Mouse (Mus musculus) hindbrain, embryonic 11.5 days (tissue): ENCODE results near the gene Ylpm1. TPM values are rescaled to one million over a fixed set of nuclear protein-coding genes. Genes with fewer than 3 reads are reported as not detected.

ENCODE experiments used
- ATAC-seq: fragments of 200-750 bp; cut with Nextera tagmentation; 2 replicates; pipeline ENCODE4 v1.8.0; 2017; ENCODE audit warnings: mild to moderate bottlenecking, moderate TSS enrichment, moderate library complexity; ENCODE audit not compliant: low FRiP score
- DNase-seq: peaks from one replicate; pipeline ENCODE4 v3.0.0-alpha.2; 2015; ENCODE audit warnings: low spot score
- H3K27ac ChIP-seq: fragments of 300-500 bp; sonication (generic); 2 replicates; pipeline ENCODE4 v1.5.1; 2014; ENCODE audit warnings: mild to moderate bottlenecking, low read depth, low read length
- H3K27me3 ChIP-seq: fragments of 300-500 bp; sonication (generic); 2 replicates; pipeline ENCODE4 v1.6.1; 2014; ENCODE audit warnings: mild to moderate bottlenecking, low read length, moderate library complexity, mixed read lengths; ENCODE audit not compliant: control insufficient read depth, insufficient read depth
- H3K36me3 ChIP-seq: fragments of 300-500 bp; sonication (generic); 2 replicates; pipeline ENCODE4 v1.6.1; 2014; ENCODE audit warnings: mild to moderate bottlenecking, low read length, moderate library complexity, mixed read lengths; ENCODE audit not compliant: control insufficient read depth, insufficient read depth
- H3K4me1 ChIP-seq: fragments of 300-500 bp; sonication (generic); replicated peaks from 2 replicates; pipeline ENCODE4 v1.6.1; 2014; ENCODE audit warnings: low read length, mixed read lengths; ENCODE audit not compliant: control insufficient read depth, insufficient read depth
- H3K4me2 ChIP-seq: fragments of 300-500 bp; sonication (generic); replicated peaks from 2 replicates; pipeline ENCODE4 v1.6.1; 2014; ENCODE audit warnings: mild to moderate bottlenecking, low read depth, low read length
- H3K4me3 ChIP-seq: fragments of 300-500 bp; sonication (generic); 2 replicates; pipeline ENCODE4 v1.5.1; 2014; ENCODE audit warnings: low read depth, low read length
- H3K9ac ChIP-seq: fragments of 300-500 bp; sonication (generic); 2 replicates; pipeline ENCODE4 v1.6.1; 2014; ENCODE audit warnings: low read depth, low read length
- H3K9me3 ChIP-seq: fragments of 300-500 bp; sonication (generic); 2 replicates; pipeline ENCODE4 v1.6.1; 2016; ENCODE audit warnings: low read length; ENCODE audit not compliant: control insufficient read depth
- WGBS: fragments of 180-500 bp; shearing (Covaris S2); extraction: QIAGEN DNeasy Blood & Tissue Kit; methylation state at CpG from one replicate; pipeline ENCODE4 v1.1.7; 2014; 5-methylcytosine and 5-hydroxymethylcytosine counted together
- polyA plus RNA-seq: library from polyadenylated mRNA; unstranded; fragments of >200 nt; fragmentation: Nextera tagmentation; extraction: Ambion mirVana; gene quantifications from 2 replicates; pipeline ENCODE4 v1.2.1, GENCODE M21; 2014

The Ylpm1 gene
- 44.2 and 53.2 TPM in 2 replicates for polyA plus RNA-seq

GRCm38 (mm10) chr12:84996083-84996496 lies at the start of gene Ylpm1:
Ylpm1 (plus strand) TSS chr12:84996321.
- WGBS, result under 1% methylated on average over 45 of the region's 45 CpGs
- no peaks in the 10 kb centered on the region for H3K9me3 ChIP-seq
- DNase-seq (peak; percentile 98), ATAC-seq (peak; percentile 98)
- peak within 1 kb of the TSS; percentile 75 for H3K4me2 ChIP-seq
- 0 out of 2 replicates have a peak, but pooled peaks cover 3% of the 10 kb centered on the region for H3K4me1 ChIP-seq
- peak within 1 kb of the TSS; percentile 84 for H3K4me3 ChIP-seq
- no peaks in the 10 kb centered on the region for H3K27me3 ChIP-seq
- peak within 1 kb of the TSS; percentile 10 for H3K27ac ChIP-seq
- no peaks in the 10 kb centered on the region for H3K36me3 ChIP-seq
- peak within 1 kb of the TSS; percentile 91 for H3K9ac ChIP-seq

GRCm38 (mm10) chr12:84947894-84948583 lies 48.1 kb upstream of the Ylpm1 start:
- Histone ChIP-seq H3K4me2 (no peak overlapping the region), H3K4me1 (no peaks in the 10 kb centered on the region), H3K4me3 (no peak overlapping the region), H3K9me3 (no peaks in the 10 kb centered on the region), H3K27ac (no peak overlapping the region), H3K27me3 (no peaks in the 10 kb centered on the region), H3K9ac (no peak overlapping the region), H3K36me3 (peaks cover 3% of the 10 kb centered on the region; the same call in 1 of the 2 replicates)
- ATAC-seq, result no peak
- 87% methylated on average over 2 of the region's 2 CpGs for WGBS
- no peak for DNase-seq

DNA sequence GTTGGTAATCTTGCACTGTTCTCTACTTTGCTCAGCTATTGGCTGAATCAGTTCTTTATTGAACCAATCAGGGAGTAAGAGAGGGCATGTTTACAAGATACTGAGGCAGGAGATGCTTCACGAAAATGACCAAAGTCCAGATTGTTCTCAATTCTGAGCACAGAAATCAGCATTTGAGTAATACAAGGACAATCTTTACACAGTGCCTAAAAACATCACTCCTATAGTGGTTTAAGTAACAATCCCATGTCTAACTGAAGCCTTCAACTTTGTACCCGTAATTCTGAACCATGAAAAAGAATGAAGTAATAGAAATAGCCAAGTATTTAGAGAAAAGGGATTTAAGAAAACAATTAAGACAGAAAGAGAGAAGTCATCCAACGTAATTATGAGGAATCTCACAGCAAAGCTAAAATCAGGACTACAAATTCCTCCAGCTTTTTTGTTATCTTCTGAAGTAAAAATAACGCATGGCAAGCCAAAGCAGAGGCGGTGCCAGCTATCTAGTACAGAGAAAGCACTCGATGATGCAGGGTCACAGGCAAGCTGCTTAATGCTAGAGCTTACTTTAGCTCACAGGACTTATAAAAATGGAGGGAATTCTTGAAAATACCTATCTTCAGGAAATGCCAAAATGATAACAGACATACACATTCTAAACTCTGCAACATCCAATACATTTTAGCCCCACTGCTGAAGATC lies 47.4 kb upstream of the Ylpm1 start:
- H3K4me3 ChIP-seq, result no peak overlapping the region
- no peaks in the 10 kb centered on the region for H3K9me3 ChIP-seq
- no peaks in the 10 kb centered on the region for H3K27me3 ChIP-seq
- WGBS, result 92% methylated on average over 6 of the region's 6 CpGs
- no peak overlapping the region for H3K27ac ChIP-seq
- H3K4me2 ChIP-seq, result no peak overlapping the region
- no peak for DNase-seq
- no peak overlapping the region for H3K9ac ChIP-seq
- no peaks in the 10 kb centered on the region for H3K4me1 ChIP-seq
- H3K36me3 ChIP-seq, result peaks cover 3% of the 10 kb centered on the region; the same call in 1 of the 2 replicates
- no peak for ATAC-seq

GRCm38 (mm10) chr12:84950763-84951162 lies 45.4 kb upstream of the Ylpm1 start:
- no peak overlapping the region for H3K4me3 ChIP-seq
- no peak overlapping the region for H3K27ac ChIP-seq
- ATAC-seq (no peak), DNase-seq (no peak)
- H3K9ac ChIP-seq, result no peak overlapping the region
- no peak overlapping the region for H3K4me2 ChIP-seq
- peaks cover 3% of the 10 kb centered on the region; the same call in 1 of the 2 replicates for H3K36me3 ChIP-seq
- H3K9me3 ChIP-seq, result no peaks in the 10 kb centered on the region
- no peaks in the 10 kb centered on the region for H3K4me1 ChIP-seq
- no peaks in the 10 kb centered on the region for H3K27me3 ChIP-seq
- 95% methylated on average over 6 of the region's 6 CpGs for WGBS

- H3K9me3 ChIP-seq, result no peaks in the 10 kb centered on the region
- no peak overlapping the region for H3K4me3 ChIP-seq
- no peak overlapping the region for H3K27ac ChIP-seq
- ATAC-seq (no peak), DNase-seq (no peak)
- no peak overlapping the region for H3K9ac ChIP-seq
- no peak overlapping the region for H3K4me2 ChIP-seq
- H3K27me3 ChIP-seq, result no peaks in the 10 kb centered on the region
- H3K4me1 ChIP-seq, result no peaks in the 10 kb centered on the region
- H3K36me3 ChIP-seq, result peaks cover 3% of the 10 kb centered on the region; the same call in 1 of the 2 replicates
- WGBS, result 48% methylated on average over 8 of the region's 8 CpGs
Measured at GRCm38 (mm10) chr12:84951531-84951930, 44.6 kb upstream of the Ylpm1 start.

DNA sequence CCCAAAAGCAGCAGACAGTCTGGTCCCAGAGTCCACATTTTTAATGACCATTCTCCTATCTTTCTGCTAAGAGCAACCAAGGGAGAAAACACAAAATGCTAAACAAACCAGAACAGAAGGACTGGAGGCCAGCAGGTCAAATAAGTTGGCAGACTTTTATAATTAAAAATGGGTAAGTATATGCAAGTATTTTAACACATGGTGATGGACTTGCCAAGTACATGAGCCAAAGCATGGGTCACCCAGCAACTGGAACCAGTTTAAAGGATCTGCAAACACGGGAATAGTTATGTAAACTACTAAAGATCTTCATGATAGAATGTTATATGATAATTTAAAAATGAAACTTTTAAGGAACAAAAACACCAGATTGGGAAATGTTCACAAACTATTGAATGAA lies 43.8 kb upstream of the Ylpm1 start:
- H3K27me3 ChIP-seq, result no peaks in the 10 kb centered on the region
- H3K4me2 ChIP-seq, result no peak overlapping the region
- H3K9ac ChIP-seq, result no peak overlapping the region
- no peaks in the 10 kb centered on the region for H3K9me3 ChIP-seq
- ATAC-seq (no peak), DNase-seq (no peak)
- H3K4me1 ChIP-seq, result no peaks in the 10 kb centered on the region
- WGBS, result 84% methylated on average over 1 of the region's 1 CpGs
- H3K36me3 ChIP-seq, result peaks cover 3% of the 10 kb centered on the region; the same call in 1 of the 2 replicates
- no peak overlapping the region for H3K27ac ChIP-seq
- H3K4me3 ChIP-seq, result no peak overlapping the region

DNA sequence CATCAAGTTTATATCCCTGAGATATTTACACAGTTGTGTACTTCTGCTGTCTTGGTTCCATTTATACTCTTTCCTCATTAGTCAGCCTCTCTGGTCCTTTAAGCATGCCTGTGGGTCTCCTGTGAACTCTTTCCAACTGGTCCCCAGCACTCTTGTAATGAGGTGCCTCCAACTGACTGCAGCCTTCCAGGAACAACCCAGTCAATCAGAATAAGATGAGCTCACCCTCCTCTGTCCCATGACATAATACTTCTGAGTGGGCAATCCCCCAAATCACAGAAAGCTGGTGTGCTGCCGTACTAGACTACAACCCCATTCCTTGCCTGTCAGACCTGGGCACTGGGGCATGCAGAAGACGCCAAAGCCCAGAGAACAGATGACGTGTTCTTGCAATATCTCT lies 39.8 kb upstream of the Ylpm1 start:
- H3K27me3 ChIP-seq, result no peaks in the 10 kb centered on the region
- H3K9me3 ChIP-seq, result no peaks in the 10 kb centered on the region
- H3K27ac ChIP-seq, result no peak overlapping the region
- no peaks in the 10 kb centered on the region for H3K36me3 ChIP-seq
- H3K4me3 ChIP-seq, result no peak overlapping the region
- H3K9ac ChIP-seq, result no peak overlapping the region
- ATAC-seq (no peak), DNase-seq (no peak)
- no peaks in the 10 kb centered on the region for H3K4me1 ChIP-seq
- 96% methylated on average over 3 of the region's 3 CpGs for WGBS
- no peak overlapping the region for H3K4me2 ChIP-seq

DNA sequence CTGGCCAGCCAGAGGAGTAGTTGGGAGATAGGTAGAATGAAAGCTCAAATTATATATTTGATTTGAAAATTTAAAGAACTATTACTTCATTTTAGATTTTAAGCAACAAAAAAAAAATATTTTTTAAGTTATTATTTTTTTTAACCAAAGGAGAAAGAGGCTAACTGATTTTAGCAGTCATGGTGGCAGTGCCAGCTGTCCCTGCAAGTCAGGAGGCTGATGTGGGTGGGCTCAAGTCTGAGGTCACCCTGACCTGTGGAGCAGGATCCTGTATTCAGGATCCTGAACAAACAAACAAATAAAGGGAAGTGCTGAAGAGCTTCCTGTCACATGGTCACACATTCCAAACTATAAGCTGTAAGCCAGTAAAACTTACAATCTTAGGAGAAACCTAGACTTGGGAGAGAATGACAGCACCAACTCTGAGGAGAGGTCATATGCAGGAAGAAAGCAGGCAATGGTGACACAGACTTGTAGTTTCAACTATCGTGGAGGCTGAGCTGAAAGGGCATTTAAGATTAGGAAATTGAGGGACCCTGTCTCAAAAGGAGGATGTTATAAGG lies 37.2 kb upstream of the Ylpm1 start:
- no peaks in the 10 kb centered on the region for H3K27me3 ChIP-seq
- ATAC-seq, result no peak
- 69% methylated on average over 1 of the region's 1 CpGs for WGBS
- no peak overlapping the region for H3K4me3 ChIP-seq
- no peak overlapping the region for H3K27ac ChIP-seq
- H3K9ac ChIP-seq, result no peak overlapping the region
- no peaks in the 10 kb centered on the region for H3K4me1 ChIP-seq
- no peaks in the 10 kb centered on the region for H3K9me3 ChIP-seq
- DNase-seq, result no peak
- no peak overlapping the region for H3K4me2 ChIP-seq
- H3K36me3 ChIP-seq, result no peaks in the 10 kb centered on the region
